ENCODE assay signal across 19 mouse cellular contexts in genomic region chr8:75835245-75835644, GRCm38 (mm10).
DNase-seq lines count a peak whose midpoint lies in the region; ATAC-seq and TF ChIP-seq lines count a peak whose summit lies in the region.
"Had no signal": no experiment of that assay in that cellular context is flagged by ENCODE, and none has a peak within 500 bp of the region (broad histone marks: within the 10 kb centered on the region; RNA-seq: fewer than 3 reads in every experiment).

No protein-coding gene starts in this region.

- no peaks in the 10 kb centered on the region for H3K36me3 ChIP-seq in hindbrain, postnatal 0 days (ENCODE audit: insufficient read depth, low read length)
- no peaks in the 10 kb centered on the region for H3K36me3 ChIP-seq in hindbrain, embryonic 12.5 days
- H3K36me3 ChIP-seq: embryonic facial prominence, embryonic 13.5 days; forebrain, embryonic 12.5 days; heart, embryonic 13.5 days had no signal

- TF ChIP-seq CTCF in hindbrain, postnatal 0 days (IDR thresholded peaks at IDR 0.05; ENCODE audit: low read depth): no peak

- no peak for ATAC-seq in hindbrain, postnatal 0 days
- ATAC-seq in hindbrain, embryonic 12.5 days (ENCODE audit: low FRiP score): no peak
- ATAC-seq: forebrain, embryonic 16.5 days had no signal

- no peak overlapping the region for H3K27ac ChIP-seq in hindbrain, postnatal 0 days
- no peak overlapping the region for H3K27ac ChIP-seq in hindbrain, embryonic 12.5 days
- H3K27ac ChIP-seq: embryonic facial prominence, embryonic 13.5 days; forebrain, embryonic 12.5 days; gastrocnemius, adult 2 months; heart, embryonic 13.5 days had no signal

- H3K4me1 ChIP-seq in hindbrain, postnatal 0 days (ENCODE audit: insufficient read depth, low read length): no peaks in the 10 kb centered on the region
- no peaks in the 10 kb centered on the region for H3K4me1 ChIP-seq in hindbrain, embryonic 12.5 days
- H3K4me1 ChIP-seq: embryonic facial prominence, embryonic 13.5 days; forebrain, embryonic 12.5 days; heart, embryonic 13.5 days had no signal

- H3K9me3 ChIP-seq in hindbrain, postnatal 0 days (ENCODE audit: low read length): no peaks in the 10 kb centered on the region
- no peaks in the 10 kb centered on the region for H3K9me3 ChIP-seq in hindbrain, embryonic 12.5 days (replicated peaks)
- H3K9me3 ChIP-seq: embryonic facial prominence, embryonic 13.5 days; forebrain, embryonic 12.5 days; heart, embryonic 13.5 days had no signal

- WGBS in hindbrain, postnatal 0 days: 72% methylated on average over 2 of the region's 2 CpGs
- 90% methylated on average over 2 of the region's 2 CpGs for WGBS in hindbrain, embryonic 12.5 days

- peak; percentile 7 for DNase-seq in hindbrain, postnatal 0 days (ENCODE audit: low spot score)
- peak; percentile 19 for DNase-seq in layer of hippocampus, adult 9-11 months
- no peak for DNase-seq in layer of hippocampus, postnatal 25 days (ENCODE audit: extremely low spot score in 1 of 2, low spot score in 1 of 2)
- DNase-seq in right cerebral cortex, postnatal 10 days (ENCODE audit: low spot score in 2 of 2): peak; percentile 28 to 34
- no peak for DNase-seq in right cerebral cortex, postnatal 25 days
- DNase-seq in kidney, postnatal 25 days: no peak
- DNase-seq: adrenal gland, postnatal 10 days; cerebellum, adult 18-20 months; cerebellum, adult 9-11 months; cerebellum, postnatal 36 days; gastrocnemius, adult 2 months; gastrocnemius, postnatal 36 days; heart, adult 11 months; heart, postnatal 36 days had no signal

- no peak overlapping the region for H3K9ac ChIP-seq in hindbrain, postnatal 0 days (replicated peaks; ENCODE audit: low read length)
- no peak overlapping the region for H3K9ac ChIP-seq in hindbrain, embryonic 12.5 days
- H3K9ac ChIP-seq: embryonic facial prominence, embryonic 13.5 days; forebrain, embryonic 12.5 days; heart, embryonic 13.5 days had no signal

- no peak overlapping the region for H3K4me2 ChIP-seq in hindbrain, postnatal 0 days (ENCODE audit: low read depth, low read length)
- no peak overlapping the region for H3K4me2 ChIP-seq in hindbrain, embryonic 12.5 days (replicated peaks)
- H3K4me2 ChIP-seq: embryonic facial prominence, embryonic 13.5 days; forebrain, embryonic 12.5 days; heart, embryonic 13.5 days had no signal

- no peak overlapping the region for H3K4me3 ChIP-seq in hindbrain, postnatal 0 days (ENCODE audit: low read length)
- H3K4me3 ChIP-seq in hindbrain, embryonic 12.5 days: no peak overlapping the region
- H3K4me3 ChIP-seq: embryonic facial prominence, embryonic 13.5 days; forebrain, embryonic 12.5 days; gastrocnemius, adult 2 months; heart, embryonic 13.5 days had no signal

- H3K27me3 ChIP-seq in hindbrain, postnatal 0 days (ENCODE audit: insufficient read depth, low read length): no peaks in the 10 kb centered on the region
- no peaks in the 10 kb centered on the region for H3K27me3 ChIP-seq in hindbrain, embryonic 12.5 days
- H3K27me3 ChIP-seq: embryonic facial prominence, embryonic 13.5 days; heart, embryonic 13.5 days had no signal

Comparison
In these comparisons a context has a peak if more than half of its experiments do, and no peak if none do; other contexts are left out.
1. DNase-seq: peak in hindbrain, postnatal 0 days (single experiment), layer of hippocampus, adult 9-11 months (single experiment) and right cerebral cortex, postnatal 10 days (2 of 2); none in layer of hippocampus, postnatal 25 days (0 of 2), right cerebral cortex, postnatal 25 days (single experiment) and kidney, postnatal 25 days (0 of 2).